Mouse (Mus musculus): Measurements from ENCODE around the gene Lrp6. TPM values are rescaled to one million over a fixed set of nuclear protein-coding genes. Genes with fewer than 3 reads are reported as not detected.

Gene Lrp6
- total and polyA plus RNA-seq, 3 experiments = 16.5 to 50.0 (median 48.7) TPM

GRCm38 (mm10) chr6:134413706-134414531, 152.8 kb downstream of the Lrp6 start:
- no peak for DNase-seq
- TF ChIP-seq CTCF (IDR thresholded peaks at IDR 0.05) = no peak
- TF ChIP-seq POLR2A (IDR thresholded peaks at IDR 0.05; ENCODE audit: insufficient read depth, low read depth, low read length) = no peak
- TF ChIP-seq EP300 (IDR thresholded peaks at IDR 0.05; ENCODE audit: insufficient read depth, low read depth, low read length) = no peak
- Histone ChIP-seq H3K27me3 (ENCODE audit: control insufficient read depth, insufficient read depth, low read length) (no peaks in the 10 kb centered on the region), H3K9ac (ENCODE audit: low read depth, low read length) (no peak overlapping the region), H3K4me3 (no peak overlapping the region), H3K4me1 (ENCODE audit: control insufficient read depth, insufficient read depth, low read length) (no peaks in the 10 kb centered on the region), H3K27ac (no peak overlapping the region), H3K79me2 (replicated peaks; ENCODE audit: control insufficient read depth, insufficient read depth, low read length) (no peaks in the 10 kb centered on the region), H3K36me3 (ENCODE audit: control insufficient read depth, insufficient read depth, low read length) (no peaks in the 10 kb centered on the region)
- 50% methylated on average over 18 of the region's 18 CpGs for WGBS
- intact Hi-C loops (cut with DNase I) = no loop called here

GRCm38 (mm10) chr6:134407226-134407625, 159.5 kb downstream of the Lrp6 start:
- Histone ChIP-seq H3K9ac (ENCODE audit: low read depth, low read length) (no peak overlapping the region), H3K4me3 (no peak overlapping the region), H3K4me1 (ENCODE audit: control insufficient read depth, insufficient read depth, low read length) (no peaks in the 10 kb centered on the region), H3K79me2 (replicated peaks; ENCODE audit: control insufficient read depth, insufficient read depth, low read length) (no peaks in the 10 kb centered on the region), H3K36me3 (ENCODE audit: control insufficient read depth, insufficient read depth, low read length) (no peaks in the 10 kb centered on the region), H3K27me3 (ENCODE audit: control insufficient read depth, insufficient read depth, low read length) (no peaks in the 10 kb centered on the region), H3K27ac (no peak overlapping the region)
- intact Hi-C loops (cut with DNase I) = no loop called here
- DNase-seq = no peak
- TF ChIP-seq CTCF (IDR thresholded peaks at IDR 0.05) = no peak
- no peak for TF ChIP-seq EP300 (IDR thresholded peaks at IDR 0.05; ENCODE audit: insufficient read depth, low read depth, low read length)
- no peak for TF ChIP-seq POLR2A (IDR thresholded peaks at IDR 0.05; ENCODE audit: insufficient read depth, low read depth, low read length)
- WGBS = 63% methylated on average over 5 of the region's 5 CpGs

DNA sequence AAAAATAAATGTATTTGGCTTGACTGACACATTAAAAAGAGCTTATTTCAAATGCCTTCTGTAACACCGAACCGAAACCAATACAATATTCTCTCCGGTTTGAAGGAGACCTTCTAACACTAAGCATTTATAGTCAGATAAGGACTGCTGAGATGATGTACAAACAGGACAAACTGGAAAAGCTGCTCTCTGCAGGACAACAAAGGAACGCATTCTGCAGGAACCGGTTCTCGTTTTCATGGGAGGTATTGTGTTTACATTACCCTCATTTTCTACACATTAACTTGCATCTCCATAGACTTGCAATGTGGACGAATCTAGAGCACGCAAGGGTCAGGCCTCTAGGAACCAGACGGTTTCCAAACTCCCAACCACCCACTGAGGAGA, 163.1 kb downstream of the Lrp6 start:
- no peaks in the 10 kb centered on the region for H3K4me1 ChIP-seq (ENCODE audit: control insufficient read depth, insufficient read depth, low read length)
- H3K27ac ChIP-seq = no peak overlapping the region
- no peak for DNase-seq
- H3K27me3 ChIP-seq (ENCODE audit: control insufficient read depth, insufficient read depth, low read length) = no peaks in the 10 kb centered on the region
- 88% methylated on average over 9 of the region's 9 CpGs for WGBS
- intact Hi-C loops (cut with DNase I) = loop anchor here (5.0 kb wide), 1 partner anchor 496 kb away; no protein-coding TSS in a partner anchor
- H3K4me3 ChIP-seq = no peak overlapping the region
- no peaks in the 10 kb centered on the region for H3K36me3 ChIP-seq (ENCODE audit: control insufficient read depth, insufficient read depth, low read length)
- TF ChIP-seq CTCF (IDR thresholded peaks at IDR 0.05) = no peak
- no peak for TF ChIP-seq EP300 (IDR thresholded peaks at IDR 0.05; ENCODE audit: insufficient read depth, low read depth, low read length)
- no peak for TF ChIP-seq POLR2A (IDR thresholded peaks at IDR 0.05; ENCODE audit: insufficient read depth, low read depth, low read length)
- no peak overlapping the region for H3K9ac ChIP-seq (ENCODE audit: low read depth, low read length)
- H3K79me2 ChIP-seq (replicated peaks; ENCODE audit: control insufficient read depth, insufficient read depth, low read length) = no peaks in the 10 kb centered on the region

DNA sequence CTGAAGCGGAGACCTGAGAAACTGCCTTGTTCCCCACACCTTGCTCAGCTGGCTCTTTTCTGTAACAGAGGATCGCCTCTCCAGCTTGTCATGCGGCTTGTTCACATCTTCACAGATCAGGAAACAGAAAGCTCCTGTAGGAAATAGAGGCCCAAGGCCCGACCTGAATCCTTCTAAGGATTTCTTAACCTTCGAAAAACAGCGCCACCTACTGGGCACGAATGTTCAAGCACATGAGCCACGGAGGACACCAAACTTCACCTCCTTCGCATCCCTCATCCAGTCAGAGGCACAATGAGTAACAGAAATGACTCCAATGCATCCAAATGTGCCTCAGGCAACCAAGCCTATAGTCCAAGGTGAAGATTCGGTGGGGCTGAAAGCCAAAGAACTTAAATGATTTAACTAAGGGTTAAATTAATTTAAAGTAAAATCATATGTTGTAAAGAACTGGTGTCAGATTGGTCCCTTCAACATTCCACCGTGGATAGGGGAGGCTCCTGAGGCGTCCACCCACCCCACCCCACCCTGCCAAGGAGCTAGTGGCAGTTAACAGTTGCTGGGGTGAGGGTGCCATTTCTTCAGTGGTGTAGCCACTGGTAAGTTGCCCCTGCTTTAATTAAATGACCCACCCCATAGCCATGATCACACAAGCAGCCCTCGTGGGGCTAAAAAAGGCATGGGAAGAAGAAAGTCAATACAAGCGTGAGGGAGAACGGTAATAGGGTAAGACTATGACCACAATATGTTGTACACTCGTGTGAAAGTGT, 163.7 kb downstream of the Lrp6 start:
- Histone ChIP-seq H3K4me1 (ENCODE audit: control insufficient read depth, insufficient read depth, low read length) (no peaks in the 10 kb centered on the region), H3K27me3 (ENCODE audit: control insufficient read depth, insufficient read depth, low read length) (no peaks in the 10 kb centered on the region), H3K79me2 (replicated peaks; ENCODE audit: control insufficient read depth, insufficient read depth, low read length) (no peaks in the 10 kb centered on the region), H3K4me3 (no peak overlapping the region), H3K27ac (no peak overlapping the region), H3K36me3 (ENCODE audit: control insufficient read depth, insufficient read depth, low read length) (no peaks in the 10 kb centered on the region), H3K9ac (ENCODE audit: low read depth, low read length) (no peak overlapping the region)
- intact Hi-C loops (cut with DNase I) = loop anchor here (5.0 kb wide), 1 partner anchor 496 kb away; no protein-coding TSS in a partner anchor
- TF ChIP-seq EP300 (IDR thresholded peaks at IDR 0.05; ENCODE audit: insufficient read depth, low read depth, low read length) (no peak), CTCF (IDR thresholded peaks at IDR 0.05) (peak; percentile 86), POLR2A (IDR thresholded peaks at IDR 0.05; ENCODE audit: insufficient read depth, low read depth, low read length) (no peak)
- DNase-seq = peak in 1 of 2 experiments; percentile 50
- WGBS = 43% methylated on average over 16 of the region's 16 CpGs

Other genes with a start within 250 kb of the Lrp6 start
- not detected for gene Bcl2l14, start 170.6 kb downstream of the Lrp6 start, total RNA-seq (2021)
- 0.10 TPM in 1 of 2 replicates, not detected in the other for gene Bcl2l14, start 170.6 kb downstream of the Lrp6 start, polyA plus RNA-seq (2012; rRNA removed)
- gene Mansc1, start 65.5 kb upstream of the Lrp6 start, total RNA-seq (2021) = 1 to 10 TPM; 4.3 to 5.5 TPM
- gene Mansc1, start 65.5 kb upstream of the Lrp6 start, polyA plus RNA-seq (2012; rRNA removed) = 4.5 and 5.6 TPM in 2 replicates
- gene Borcs5, start 72.5 kb upstream of the Lrp6 start, total RNA-seq (2021) = 10 to 100 TPM in 1 of 2 experiments, 1 to 10 TPM in 1; 9.9 to 11.5 TPM
- gene Borcs5, start 72.5 kb upstream of the Lrp6 start, polyA plus RNA-seq (2012; rRNA removed) = 10.5 and 13.0 TPM in 2 replicates
- 10 to 100 TPM; 20.9 to 23.8 TPM for gene Dusp16, start 225.7 kb upstream of the Lrp6 start, total RNA-seq (2021)
- gene Dusp16, start 225.7 kb upstream of the Lrp6 start, polyA plus RNA-seq (2012; rRNA removed) = 8.2 and 18.7 TPM in 2 replicates